Mouse (Mus musculus): ENCODE results near the gene Usp49. TPM values are rescaled to one million over a fixed set of nuclear protein-coding genes. Genes with fewer than 3 reads are reported as not detected.
"Not testable (repeated sequence)": the region's sequence is repeated elsewhere in the genome, so short reads cannot be mapped to it uniquely, and the experiment has no call there.

Gene Usp49
- polyA plus RNA-seq, 1 experiment from 2014 or later = 2.5 TPM

- Histone ChIP-seq H3K27me3 (no peaks in the 10 kb centered on the region), H3K9me3 (replicated peaks) (no peaks in the 10 kb centered on the region), H3K4me3 (peak overlapping the region; percentile 74), H3K9ac (peak overlapping the region; percentile 71), H3K27ac (peak overlapping the region; percentile 53), H3K36me3 (peaks cover 25% of the 10 kb centered on the region; the same call in 1 of the 2 replicates), H3K4me1 (replicated peaks) (peaks cover 26% of the 10 kb centered on the region), H3K4me2 (peak overlapping the region; percentile 85)
- no peak for ATAC-seq (replicated peaks; ENCODE audit: insufficient number of reproducible peaks, insufficient read depth, low FRiP score, low read depth)
- WGBS = under 1% methylated on average over 13 of the region's 13 CpGs
These were observed 18.9 kb upstream of the Usp49 start for GRCm38 (mm10) chr17:47611661-47611982.

GRCm38 (mm10) chr17:47614018-47614417 lies 16.5 kb upstream of the Usp49 start:
- H3K27ac ChIP-seq = no peak overlapping the region
- no peak overlapping the region for H3K4me2 ChIP-seq
- H3K9me3 ChIP-seq (replicated peaks) = no peaks in the 10 kb centered on the region
- H3K4me1 ChIP-seq (replicated peaks) = peaks cover 26% of the 10 kb centered on the region
- H3K4me3 ChIP-seq = no peak overlapping the region
- no peak overlapping the region for H3K9ac ChIP-seq
- no peak for ATAC-seq (replicated peaks; ENCODE audit: insufficient number of reproducible peaks, insufficient read depth, low FRiP score, low read depth)
- H3K27me3 ChIP-seq = no peaks in the 10 kb centered on the region
- 71% methylated on average over 1 of the region's 1 CpGs for WGBS
- peaks cover 18% of the 10 kb centered on the region; the same call in 1 of the 2 replicates for H3K36me3 ChIP-seq

- peaks cover 14% of the 10 kb centered on the region for H3K4me1 ChIP-seq (replicated peaks)
- peaks cover 21% of the 10 kb centered on the region; the same call in 1 of the 2 replicates for H3K36me3 ChIP-seq
- H3K27me3 ChIP-seq = no peaks in the 10 kb centered on the region
- 90% methylated on average over 8 of the region's 8 CpGs for WGBS
- H3K9me3 ChIP-seq (replicated peaks) = no peaks in the 10 kb centered on the region
- no peak overlapping the region for H3K4me2 ChIP-seq
- H3K4me3 ChIP-seq = no peak overlapping the region
- no peak overlapping the region for H3K9ac ChIP-seq
- ATAC-seq (replicated peaks; ENCODE audit: insufficient number of reproducible peaks, insufficient read depth, low FRiP score, low read depth) = no peak
- H3K27ac ChIP-seq = no peak overlapping the region
These were observed 14.4 kb upstream of the Usp49 start for GRCm38 (mm10) chr17:47616119-47616518.

- Histone ChIP-seq H3K4me1 (replicated peaks) (peaks cover 14% of the 10 kb centered on the region), H3K36me3 (peaks cover 21% of the 10 kb centered on the region; the same call in 1 of the 2 replicates), H3K9ac (no peak overlapping the region), H3K4me3 (no peak overlapping the region), H3K27ac (no peak overlapping the region), H3K9me3 (replicated peaks) (no peaks in the 10 kb centered on the region), H3K27me3 (no peaks in the 10 kb centered on the region), H3K4me2 (no peak overlapping the region)
- no peak for ATAC-seq (replicated peaks; ENCODE audit: insufficient number of reproducible peaks, insufficient read depth, low FRiP score, low read depth)
- WGBS = 91% methylated on average over 4 of the region's 4 CpGs
These were observed 13.8 kb upstream of the Usp49 start for GRCm38 (mm10) chr17:47616652-47617051.

- Histone ChIP-seq H3K27ac (no peak overlapping the region), H3K36me3 (peaks cover 31% of the 10 kb centered on the region)
- no peak for ATAC-seq (replicated peaks; ENCODE audit: insufficient number of reproducible peaks, insufficient read depth, low FRiP score, low read depth)
These were observed 12.7 kb upstream of the Usp49 start for GRCm38 (mm10) chr17:47617605-47618307.

GRCm38 (mm10) chr17:47618556-47619311 lies 11.8 kb upstream of the Usp49 start:
- Histone ChIP-seq H3K4me2 (no peak overlapping the region), H3K9me3 (replicated peaks) (no peaks in the 10 kb centered on the region), H3K36me3 (peaks cover 40% of the 10 kb centered on the region), H3K9ac (no peak overlapping the region), H3K4me3 (no peak overlapping the region), H3K27ac (no peak overlapping the region), H3K4me1 (replicated peaks) (no peaks in the 10 kb centered on the region), H3K27me3 (no peaks in the 10 kb centered on the region)
- 83% methylated on average over 13 of the region's 13 CpGs for WGBS
- no peak for ATAC-seq (replicated peaks; ENCODE audit: insufficient number of reproducible peaks, insufficient read depth, low FRiP score, low read depth)

More at GRCm38 (mm10) chr17:47617605-47618307, 12.7 kb upstream of the Usp49 start:
- Histone ChIP-seq H3K9me3 (replicated peaks) (no peaks in the 10 kb centered on the region), H3K4me2 (no peak overlapping the region), H3K27me3 (no peaks in the 10 kb centered on the region), H3K4me1 (replicated peaks) (peaks cover 3% of the 10 kb centered on the region), H3K4me3 (no peak overlapping the region), H3K9ac (no peak overlapping the region)
- WGBS = 84% methylated on average over 9 of the region's 9 CpGs

- Histone ChIP-seq H3K27me3 (no peaks in the 10 kb centered on the region), H3K4me3 (no peak overlapping the region), H3K9me3 (replicated peaks) (no peaks in the 10 kb centered on the region), H3K9ac (no peak overlapping the region), H3K27ac (no peak overlapping the region), H3K4me2 (no peak overlapping the region), H3K4me1 (replicated peaks) (peaks cover 3% of the 10 kb centered on the region), H3K36me3 (peaks cover 44% of the 10 kb centered on the region)
- 92% methylated on average over 14 of the region's 14 CpGs for WGBS
- no peak for ATAC-seq (replicated peaks; ENCODE audit: insufficient number of reproducible peaks, insufficient read depth, low FRiP score, low read depth)
These were observed 7.5 kb upstream of the Usp49 start for GRCm38 (mm10) chr17:47622912-47623554.

- ATAC-seq (replicated peaks; ENCODE audit: insufficient number of reproducible peaks, insufficient read depth, low FRiP score, low read depth); H3K9ac ChIP-seq; H3K9me3 ChIP-seq (replicated peaks); H3K4me2 ChIP-seq; H3K4me3 ChIP-seq; H3K27ac ChIP-seq; H3K27me3 ChIP-seq: not testable (repeated sequence)
- H3K36me3 ChIP-seq = peaks cover 37% of the 10 kb centered on the region
- H3K4me1 ChIP-seq (replicated peaks) = peaks cover 11% of the 10 kb centered on the region
- 88% methylated on average over 4 of the region's 5 CpGs for WGBS
These were observed 5.9 kb upstream of the Usp49 start for GRCm38 (mm10) chr17:47624572-47624971.

GRCm38 (mm10) chr17:47625088-47625487 lies 5.4 kb upstream of the Usp49 start:
- Histone ChIP-seq H3K9me3 (replicated peaks) (no peaks in the 10 kb centered on the region), H3K27me3 (no peaks in the 10 kb centered on the region), H3K9ac (no peak overlapping the region), H3K27ac (no peak overlapping the region), H3K4me2 (no peak overlapping the region), H3K4me1 (replicated peaks) (peaks cover 13% of the 10 kb centered on the region), H3K4me3 (no peak overlapping the region), H3K36me3 (peaks cover 37% of the 10 kb centered on the region)
- ATAC-seq (replicated peaks; ENCODE audit: insufficient number of reproducible peaks, insufficient read depth, low FRiP score, low read depth) = no peak
- 88% methylated on average over 2 of the region's 2 CpGs for WGBS

- Histone ChIP-seq H3K9ac (no peak overlapping the region), H3K9me3 (replicated peaks) (no peaks in the 10 kb centered on the region), H3K4me3 (no peak overlapping the region), H3K4me2 (no peak overlapping the region), H3K27me3 (no peaks in the 10 kb centered on the region), H3K36me3 (peaks cover 37% of the 10 kb centered on the region), H3K4me1 (replicated peaks) (peaks cover 22% of the 10 kb centered on the region), H3K27ac (no peak overlapping the region)
- 87% methylated on average over 5 of the region's 5 CpGs for WGBS
- no peak for ATAC-seq (replicated peaks; ENCODE audit: insufficient number of reproducible peaks, insufficient read depth, low FRiP score, low read depth)
These were observed 4.5 kb upstream of the Usp49 start for GRCm38 (mm10) chr17:47626031-47626430.

GRCm38 (mm10) chr17:47627791-47628190 lies 2.7 kb upstream of the Usp49 start:
- H3K4me1 ChIP-seq (replicated peaks) = peaks cover 26% of the 10 kb centered on the region
- peak overlapping the region; percentile 98; the same call in 1 of the 2 replicates for H3K4me2 ChIP-seq
- H3K9ac ChIP-seq = no peak overlapping the region
- peaks cover 26% of the 10 kb centered on the region for H3K36me3 ChIP-seq
- ATAC-seq (replicated peaks; ENCODE audit: insufficient number of reproducible peaks, insufficient read depth, low FRiP score, low read depth) = no peak
- WGBS = 77% methylated on average over 2 of the region's 2 CpGs
- H3K27ac ChIP-seq = peak overlapping the region; percentile 93; the same call in 1 of the 2 replicates
- no peaks in the 10 kb centered on the region for H3K9me3 ChIP-seq (replicated peaks)
- no peaks in the 10 kb centered on the region for H3K27me3 ChIP-seq
- H3K4me3 ChIP-seq = peak overlapping the region; percentile 85; the same call in 1 of the 2 replicates
